Mouse (Mus musculus): ENCODE data around the gene Rcn3.

- TF ChIP-seq CTCF (IDR thresholded peaks at IDR 0.05; ENCODE audit: control insufficient read depth, insufficient read depth, low read length) (no peak), POLR2A (IDR thresholded peaks at IDR 0.05; ENCODE audit: borderline replicate concordance, control insufficient read depth, low read depth, low read length) (no peak)
Observed at GRCm38 (mm10) chr7:45104941-45105340, 12.9 kb upstream of the Rcn3 start.
